Mouse (Mus musculus) spleen, adult 2 months (tissue): Measurements from ENCODE around the gene Tor3a.

Source experiments
- CTCF ChIP-seq: fragments of 200-500 bp; IDR thresholded peaks from 2 replicates; pipeline ENCODE4 v1.5.1; 2011; ENCODE audit warnings: mild to moderate bottlenecking, inconsistent platforms; ENCODE audit not compliant: insufficient read depth, insufficient read length, insufficient replicate concordance; ENCODE audit errors: extremely low read depth
- POLR2A ChIP-seq: fragments of 200-500 bp; IDR thresholded peaks from 2 replicates; pipeline ENCODE4 v1.6.1; 2011; ENCODE audit warnings: low read depth, low read length, inconsistent platforms

DNA sequence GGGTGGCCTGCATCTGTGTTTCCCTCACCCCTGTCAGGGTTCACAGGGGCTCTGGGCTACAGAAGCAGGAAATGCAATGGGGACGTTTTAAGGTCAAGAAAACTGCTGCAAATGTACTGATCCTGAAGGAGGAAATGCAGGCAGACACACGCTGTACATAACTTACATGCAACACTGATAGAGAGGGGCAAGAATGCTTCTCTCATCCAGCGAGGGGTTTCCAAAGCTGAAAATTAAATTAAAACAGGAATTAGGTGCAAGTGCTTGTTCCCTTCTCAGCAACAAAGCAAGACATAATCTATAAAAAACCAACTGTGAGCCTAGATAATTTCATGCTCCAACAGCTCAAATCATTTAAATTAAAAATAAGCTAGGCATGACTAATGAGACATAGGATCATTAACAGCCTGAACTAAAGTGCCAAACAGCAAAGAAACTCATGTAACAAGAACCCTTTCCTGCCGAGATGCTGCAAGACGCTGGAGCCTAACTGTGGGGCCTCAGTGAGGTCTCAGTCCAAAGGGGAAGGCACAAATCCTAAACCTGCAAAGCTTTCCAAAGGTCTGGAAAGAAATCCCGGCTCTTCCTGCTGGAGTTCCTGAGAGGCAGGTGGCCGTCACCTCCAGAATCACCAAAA lies 12.0 kb upstream of the Tor3a start:
- TF ChIP-seq CTCF = no peak
- TF ChIP-seq POLR2A = no peak
